Mouse (Mus musculus): ENCODE data around the gene Fas.

Fas gene

DNA sequence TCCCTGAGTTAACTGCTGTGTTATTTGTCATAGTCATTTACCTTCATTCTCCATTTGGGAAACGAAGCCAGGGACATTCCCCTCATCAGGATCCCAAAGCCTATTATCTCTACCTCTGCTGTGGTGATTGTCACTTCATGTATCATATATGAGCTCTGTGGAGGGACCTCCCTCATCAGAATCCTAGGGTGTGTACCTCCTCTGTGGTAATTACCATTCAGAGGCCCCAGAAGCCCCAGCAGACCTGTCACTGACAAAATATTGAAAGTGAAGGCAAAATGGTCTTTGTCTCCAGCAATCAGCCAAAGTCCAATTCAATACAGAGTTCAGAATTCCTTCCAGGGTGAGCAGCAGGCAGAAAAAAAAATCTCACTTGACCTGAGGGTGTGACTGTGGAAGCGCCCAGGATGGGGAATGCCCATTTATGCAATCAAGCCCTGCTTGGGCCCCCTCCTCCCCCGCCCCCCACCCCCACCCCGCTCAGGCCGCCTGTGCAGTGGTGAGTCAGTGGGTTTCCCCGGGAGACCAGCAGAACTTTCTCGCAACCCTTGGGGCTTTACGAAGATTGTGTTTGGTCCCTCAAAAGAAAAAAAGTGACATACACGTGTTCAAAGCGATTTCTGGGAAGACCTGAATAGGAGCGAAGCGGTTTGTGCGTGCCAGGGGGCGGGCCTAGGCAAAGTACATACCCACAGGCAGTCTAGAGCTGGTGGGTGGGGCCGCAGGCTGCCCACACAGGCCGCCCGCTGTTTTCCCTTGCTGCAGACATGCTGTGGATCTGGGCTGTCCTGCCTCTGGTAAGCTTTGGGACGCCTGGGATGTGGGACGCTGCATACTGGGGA lies at the start of gene Fas:
Gene Fas, plus strand, starts transcription at position 719 of the 842 bp plus-strand sequence.
- in situ Hi-C loops (cut with MboI): no loop called here

DNA sequence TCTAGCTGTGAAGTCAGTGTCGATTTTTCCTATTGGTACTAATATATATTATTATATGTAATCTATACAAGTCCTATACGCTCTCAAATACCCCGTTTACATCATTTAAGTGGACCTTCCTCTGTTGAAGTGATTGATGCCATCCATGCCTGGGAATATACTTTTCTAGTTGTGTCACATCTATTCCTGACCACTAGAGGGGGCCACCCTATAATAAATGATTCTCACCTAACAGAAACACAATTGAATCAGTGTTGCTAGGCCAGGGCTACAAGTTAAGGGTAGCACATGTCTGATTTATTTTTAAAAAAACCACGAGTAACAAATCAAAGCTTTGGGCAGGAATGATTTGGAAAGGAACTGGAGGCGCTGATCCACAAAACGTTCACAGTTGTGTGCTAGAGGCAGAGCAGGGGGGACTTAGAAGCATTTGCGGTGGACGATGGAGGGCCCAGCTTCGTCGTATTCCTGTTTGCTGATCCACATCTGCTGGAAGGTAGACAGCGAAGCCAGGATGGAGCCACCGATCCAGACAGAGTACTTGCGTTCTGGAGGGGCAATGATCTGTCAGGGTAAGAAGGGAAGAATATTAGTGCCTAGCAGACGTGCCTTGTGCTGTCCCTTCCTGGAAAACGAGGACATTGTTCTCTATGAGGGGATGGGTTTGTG lies 49.1 kb upstream of the Fas start:
- in situ Hi-C loops (cut with MboI): loop anchor here (5.0 to 25.0 kb wide), 2 partner anchors 41 to 854 kb away; partner anchors contain the start of gene Rnls

- in situ Hi-C loops (cut with MboI): loop anchor here (5.0 to 25.0 kb wide), 2 partner anchors 39 to 856 kb away; partner anchors contain the start of gene Rnls
These were observed 47.5 kb upstream of the Fas start for GRCm38 (mm10) chr19:34242925-34243324.

DNA sequence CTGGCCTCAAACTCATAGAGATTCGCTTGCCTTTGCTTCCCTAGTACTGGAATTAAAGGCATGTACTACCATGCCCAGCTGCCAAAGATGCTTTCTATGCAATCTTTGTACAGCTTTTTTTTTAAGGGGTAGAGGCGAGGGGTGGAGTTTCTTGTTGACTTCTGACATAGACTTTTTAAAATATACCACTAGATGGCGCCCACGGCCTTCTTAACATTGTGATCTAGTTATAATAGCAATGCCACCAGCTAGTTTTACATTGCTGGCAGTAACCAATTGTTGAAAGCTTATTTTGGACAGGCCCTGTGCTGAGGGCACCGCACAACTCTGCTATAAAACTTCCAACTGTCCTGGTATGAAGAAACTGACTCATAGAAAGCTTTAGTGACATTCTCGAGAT lies 46.4 kb upstream of the Fas start:
- in situ Hi-C loops (cut with MboI): loop anchor here (5.0 to 25.0 kb wide), 2 partner anchors 38 to 857 kb away; partner anchors contain the start of gene Rnls

DNA sequence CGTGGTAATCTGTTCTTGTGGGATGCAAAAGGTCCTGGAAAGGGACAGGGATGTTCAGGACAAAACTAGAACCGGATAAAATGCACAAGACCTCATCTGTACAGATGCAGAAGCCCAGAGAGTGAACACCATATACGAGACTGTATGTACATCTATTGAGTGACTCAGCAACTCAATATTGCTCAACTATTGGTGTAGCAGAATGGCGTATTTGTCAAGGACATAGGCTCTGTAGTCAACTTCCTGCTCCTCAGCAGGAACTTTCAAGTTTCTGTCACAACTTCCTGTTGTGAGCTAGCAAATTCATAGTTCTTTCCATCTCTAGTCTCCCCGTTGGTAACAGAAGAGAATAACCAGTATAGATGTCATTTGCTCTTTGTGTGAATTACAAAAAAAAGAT lies 41.9 kb upstream of the Fas start:
- in situ Hi-C loops (cut with MboI): loop anchor here (25.0 kb wide), 1 partner anchor 861 kb away; the partner anchor contains the start of gene Rnls

GRCm38 (mm10) chr19:34250621-34251020 lies 39.8 kb upstream of the Fas start:
- in situ Hi-C loops (cut with MboI): no loop called here

DNA sequence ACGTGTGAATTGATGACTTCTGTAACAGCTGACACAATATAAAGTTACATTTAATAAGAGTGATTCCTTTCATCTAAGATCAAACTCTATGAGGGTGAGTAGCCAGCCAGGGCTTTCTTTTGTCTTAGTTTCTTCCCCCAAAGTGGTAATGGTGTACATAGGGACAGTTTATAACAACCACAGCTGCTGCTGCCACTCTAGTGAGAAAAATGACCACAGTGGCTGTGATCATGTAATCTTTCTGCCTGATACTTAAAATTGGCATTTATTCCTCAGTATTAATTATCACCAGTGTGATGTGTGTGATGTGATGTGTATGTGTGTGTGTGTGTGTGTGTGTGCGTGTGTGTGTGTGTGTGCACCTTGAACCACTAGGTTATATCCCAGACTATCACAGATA lies 38.6 kb upstream of the Fas start:
- in situ Hi-C loops (cut with MboI): no loop called here

- in situ Hi-C loops (cut with MboI): no loop called here
These were observed 38.0 kb upstream of the Fas start for GRCm38 (mm10) chr19:34252450-34252849.

DNA sequence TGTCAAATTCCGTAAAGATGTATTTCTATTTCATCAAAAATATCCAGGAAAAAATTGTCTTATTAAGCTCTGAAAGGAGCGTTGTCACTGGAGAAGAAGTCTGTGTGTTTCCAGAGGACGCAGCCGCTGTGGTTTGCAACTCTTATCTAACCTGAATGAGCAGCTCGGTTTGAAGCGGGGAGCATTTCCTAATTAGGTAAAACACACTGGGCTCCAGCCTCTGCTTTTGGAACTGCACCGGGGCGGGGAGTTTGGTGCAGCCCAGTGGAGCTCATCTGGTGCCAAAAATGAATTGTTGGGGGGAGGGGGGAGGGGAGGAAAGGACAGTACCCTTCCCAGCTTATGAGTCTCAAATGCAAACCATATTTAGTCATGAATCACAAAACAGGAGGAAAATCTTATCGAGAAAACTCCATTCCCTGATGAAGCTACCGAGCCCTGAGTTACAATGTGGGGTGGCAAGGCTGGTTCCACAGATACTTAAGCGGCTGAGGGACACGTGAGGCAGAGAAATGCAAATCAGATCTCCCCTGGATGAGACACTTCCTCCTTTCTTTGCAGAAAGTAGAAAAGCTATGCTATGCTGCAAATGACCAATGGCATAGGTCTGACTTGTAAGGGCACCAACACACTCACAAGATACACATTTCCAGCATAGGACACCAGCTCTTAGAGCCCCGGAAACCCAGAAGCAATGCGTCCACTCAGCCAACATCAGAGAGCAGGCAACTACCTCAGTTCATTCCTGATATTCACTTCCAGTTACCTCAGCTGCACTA lies 36.2 kb upstream of the Fas start:
- in situ Hi-C loops (cut with MboI): no loop called here

GRCm38 (mm10) chr19:34254880-34255681 lies 35.4 kb upstream of the Fas start, which contains the start of gene Acta2:
Gene Acta2, minus strand, starts transcription at chr19:34255590.
- in situ Hi-C loops (cut with MboI): no loop called here

DNA sequence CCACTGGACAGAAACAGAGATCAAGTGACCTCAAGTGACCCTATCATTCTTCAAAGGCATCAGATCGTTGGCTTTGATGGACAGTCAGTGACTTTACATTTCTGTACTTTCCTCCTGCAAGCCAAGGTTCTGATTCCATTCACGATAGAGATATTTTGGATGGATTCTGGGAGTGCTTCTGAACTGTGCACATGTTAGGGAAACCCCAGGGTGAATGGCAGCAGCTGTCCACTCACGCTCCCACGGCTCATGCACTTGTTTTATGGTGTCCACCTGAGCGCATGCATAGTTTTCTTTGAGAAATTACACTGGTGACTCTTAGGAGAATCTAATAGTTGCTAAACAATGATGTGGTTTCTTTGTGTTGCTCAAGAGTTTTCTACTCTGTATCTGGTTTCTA lies 34.3 kb upstream of the Fas start:
- in situ Hi-C loops (cut with MboI): no loop called here

DNA sequence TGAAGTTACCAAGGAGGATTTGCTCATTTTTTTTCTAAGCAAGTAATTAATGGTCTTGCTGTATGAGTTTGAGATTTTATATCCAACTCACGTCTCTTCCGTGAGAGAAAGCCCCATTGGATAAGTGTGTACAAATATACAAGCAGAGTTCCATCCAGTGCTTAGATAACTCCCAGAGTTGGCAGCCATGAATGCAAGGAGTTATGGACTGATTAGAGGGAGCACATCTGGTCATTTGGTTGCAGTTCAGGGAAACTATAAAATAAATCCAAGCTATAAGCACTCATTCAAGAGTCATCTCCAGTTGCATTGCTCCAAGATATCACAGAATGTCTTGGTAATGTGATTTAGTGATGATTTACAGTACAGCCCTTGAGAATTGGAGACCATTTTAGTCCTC lies 33.5 kb upstream of the Fas start:
- in situ Hi-C loops (cut with MboI): no loop called here

DNA sequence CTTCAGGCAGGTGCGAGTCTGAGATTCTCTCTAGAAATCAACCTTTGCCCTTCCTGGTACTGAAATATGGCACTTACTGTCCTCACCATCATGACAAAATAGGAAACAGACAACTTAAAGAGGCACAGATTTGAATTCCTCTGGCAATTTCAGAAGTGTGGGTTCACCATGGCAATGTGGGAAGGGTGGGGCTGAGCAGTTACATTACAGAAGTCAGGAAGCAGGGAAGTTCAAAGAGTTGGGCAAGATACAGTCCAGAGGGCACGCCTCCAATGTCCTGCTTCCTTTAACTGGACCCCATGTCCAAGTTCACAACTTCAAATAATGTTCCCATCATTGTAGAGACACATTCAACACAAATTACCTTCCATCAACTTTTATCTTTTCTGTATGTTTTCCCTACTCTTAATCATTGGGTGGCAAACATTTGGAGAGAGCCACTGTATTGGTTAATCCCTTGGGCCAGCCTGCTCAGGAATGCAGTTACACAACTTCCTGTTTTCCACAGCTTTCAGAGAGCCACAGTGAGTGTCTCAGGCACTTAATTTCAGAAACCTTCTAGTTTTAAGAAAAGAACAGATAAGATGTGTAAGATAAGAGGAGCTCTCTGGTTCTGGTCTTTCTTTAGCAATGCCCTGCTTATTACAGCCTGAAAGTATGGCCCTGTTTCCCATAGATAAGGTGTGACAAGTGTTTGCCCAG lies 28.0 kb upstream of the Fas start:
- in situ Hi-C loops (cut with MboI): no loop called here

DNA sequence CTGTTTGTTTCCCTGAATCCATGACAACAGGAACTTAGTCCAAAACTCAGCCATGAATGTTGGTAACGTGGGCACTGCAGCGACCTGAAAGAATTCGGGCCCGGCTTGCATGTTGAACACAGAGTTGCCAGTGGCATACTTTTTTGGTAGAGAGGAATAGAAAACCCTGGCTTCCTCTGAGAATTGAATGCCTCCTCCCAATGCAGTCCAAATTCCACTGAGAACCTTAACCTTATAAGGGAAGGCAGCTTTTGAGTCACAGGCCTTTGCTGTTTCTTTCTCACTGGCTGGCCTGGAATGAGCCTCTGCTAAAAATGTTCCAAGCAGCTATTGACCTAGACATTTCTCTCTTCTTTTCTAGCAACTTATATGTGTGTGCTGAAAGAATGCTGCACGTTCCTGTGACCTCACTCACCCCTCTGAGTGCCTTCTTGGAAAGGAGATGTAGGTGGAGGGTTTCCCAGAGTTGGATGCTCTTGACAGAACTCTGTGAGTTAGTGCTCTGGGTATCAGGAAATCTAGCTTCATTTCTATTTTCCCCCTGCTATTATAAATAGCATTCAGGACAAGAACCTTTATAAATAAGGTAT lies 24.8 kb upstream of the Fas start:
- in situ Hi-C loops (cut with MboI): no loop called here

GRCm38 (mm10) chr19:34268991-34269390 lies 21.5 kb upstream of the Fas start:
- in situ Hi-C loops (cut with MboI): no loop called here

GRCm38 (mm10) chr19:34270106-34270726 lies 20.2 kb upstream of the Fas start:
- in situ Hi-C loops (cut with MboI): no loop called here

DNA sequence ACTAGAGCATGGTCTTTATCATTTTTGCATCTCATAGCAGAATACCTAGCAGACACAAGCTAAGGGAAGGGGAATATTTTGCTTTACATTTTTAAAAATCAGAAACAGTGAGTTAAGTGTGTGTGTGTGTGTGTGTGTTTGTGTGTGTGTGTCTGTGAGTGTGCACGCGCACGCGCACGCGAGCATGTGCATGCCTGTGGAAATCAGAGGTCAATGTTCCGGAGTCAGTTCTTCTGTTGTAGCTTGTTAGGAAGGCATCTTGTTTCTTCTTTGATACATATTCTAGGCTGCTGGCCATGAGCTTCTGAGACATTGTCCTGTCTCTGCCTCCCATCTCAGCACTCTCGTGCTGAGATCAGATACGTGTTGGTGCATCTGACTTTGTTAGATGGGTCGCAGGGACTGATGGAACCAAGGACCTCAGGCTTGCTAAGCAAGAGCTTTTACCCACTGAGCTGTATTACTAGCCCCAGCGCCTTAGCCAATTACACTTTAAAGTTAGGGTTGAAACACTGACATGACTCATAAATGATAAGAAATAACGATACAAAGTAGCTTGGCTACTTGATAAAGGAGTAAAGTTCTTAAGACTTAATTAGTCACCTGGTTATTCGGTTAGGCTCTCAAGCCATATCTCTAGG lies 19.5 kb upstream of the Fas start:
- in situ Hi-C loops (cut with MboI): no loop called here

GRCm38 (mm10) chr19:34273073-34273472 lies 17.4 kb upstream of the Fas start:
- in situ Hi-C loops (cut with MboI): no loop called here

- in situ Hi-C loops (cut with MboI): no loop called here
These were observed 12.4 kb upstream of the Fas start for GRCm38 (mm10) chr19:34278078-34278477.

Data from mature B cell (primary cell).